Mouse (Mus musculus): ENCODE results near the gene Prpsap1.

DNA sequence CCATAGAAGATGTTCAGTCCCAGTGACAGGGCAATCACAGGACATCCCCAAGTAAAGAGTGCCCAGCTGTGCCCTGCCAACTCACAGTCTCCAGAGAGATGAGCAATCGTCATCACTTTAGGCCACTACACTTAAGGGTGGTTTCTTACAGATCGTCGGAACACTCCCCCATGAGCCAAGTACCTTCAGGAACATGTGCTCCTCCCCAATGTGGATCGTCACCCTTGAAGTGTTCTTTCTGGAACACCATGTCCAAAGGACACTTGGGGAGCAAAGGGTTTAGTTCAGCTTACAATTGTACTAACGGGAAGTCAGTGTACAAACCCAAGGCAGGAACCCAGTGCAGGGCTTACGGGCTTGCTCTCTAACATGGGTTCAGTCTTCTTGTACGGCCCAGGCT is 18.2 kb upstream of the Prpsap1 start:
- TF ChIP-seq CTCF (IDR thresholded peaks at IDR 0.05; ENCODE audit: extremely low read depth, insufficient read length, insufficient replicate concordance, low read depth, low read length) = no peak
- TF ChIP-seq POLR2A (IDR thresholded peaks at IDR 0.05; ENCODE audit: low read depth, low read length) = no peak

Measured in small intestine, adult 2 months (tissue).